Mouse (Mus musculus): ENCODE results near the gene Gm17087. TPM values are rescaled to one million over a fixed set of nuclear protein-coding genes. Genes with fewer than 3 reads are reported as not detected.

Gene Gm17087
- polyA plus RNA-seq (2012; rRNA removed), result not detected in 2 replicates

DNA sequence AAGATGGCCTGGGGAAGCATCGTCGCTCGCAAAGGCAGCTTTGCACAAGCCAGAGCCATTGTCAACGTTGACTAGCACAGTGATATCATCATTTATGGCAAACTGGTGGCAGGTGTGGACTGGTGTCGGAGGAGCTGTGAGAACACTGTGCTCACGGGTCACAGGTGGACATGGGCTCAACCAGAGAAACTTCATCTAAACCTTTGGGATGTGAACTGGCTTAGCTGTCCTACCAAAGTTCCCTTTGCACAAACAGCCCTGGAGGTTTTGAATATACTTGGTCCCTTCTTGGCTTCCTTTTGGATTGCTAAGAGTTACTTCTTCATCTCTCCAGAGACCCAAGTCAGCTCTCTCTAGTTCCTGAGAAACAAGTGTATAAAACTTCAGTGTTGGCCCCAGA is at the start of gene Gm17087:
TSS of gene Gm17087 (minus strand) at position 101 of the 400 bp plus-strand sequence.

DNA sequence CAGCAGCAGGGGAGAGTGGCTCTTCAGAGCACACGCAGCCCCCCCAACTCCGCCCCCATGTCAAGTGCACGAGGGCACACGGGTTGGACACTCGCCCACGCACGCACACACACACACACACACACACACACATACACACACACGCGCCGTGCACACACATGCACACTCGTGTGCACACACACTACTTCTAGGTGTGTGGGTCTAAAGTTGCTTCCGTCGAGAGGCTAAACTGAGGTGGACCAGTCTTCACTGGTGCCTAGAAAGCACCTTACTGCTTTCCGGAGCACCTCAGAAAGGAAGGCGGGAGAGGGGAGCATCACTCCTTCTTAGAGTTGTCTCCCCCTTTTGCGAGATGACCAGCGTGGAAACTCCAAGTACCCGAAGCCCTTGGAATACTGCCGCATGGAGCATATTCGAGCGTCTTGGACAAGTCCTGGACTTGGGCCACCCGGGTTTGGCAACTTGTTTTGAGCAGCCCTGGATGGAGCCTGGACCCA is 41.5 kb downstream of the Gm17087 start, which contains the start of gene Pde10a:
TSS of gene Pde10a (plus strand) at position 148 of the 497 bp plus-strand sequence.

Other genes starting within 250 kb of the Gm17087 start
- 0.06 and 0.07 TPM in 2 replicates for gene Prr18, start 229.5 kb downstream of the Gm17087 start, polyA plus RNA-seq (2012; rRNA removed)
- 0.02 TPM in 1 of 2 replicates, not detected in the other for gene T2, start 211.0 kb downstream of the Gm17087 start, polyA plus RNA-seq (2012; rRNA removed)
- not detected in 2 replicates for gene T, start 132.5 kb downstream of the Gm17087 start, polyA plus RNA-seq (2012; rRNA removed)
- gene Pde10a, start 41.6 kb downstream of the Gm17087 start, polyA plus RNA-seq (2012; rRNA removed), result 0.88 and 1.1 TPM in 2 replicates

All from liver, embryonic 18 days (tissue).